Mouse (Mus musculus): ENCODE results near the gene Zkscan7. TPM values are rescaled to one million over a fixed set of nuclear protein-coding genes. Genes with fewer than 3 reads are reported as not detected.
"Not testable (repeated sequence)": the region's sequence is repeated elsewhere in the genome, so short reads cannot be mapped to it uniquely, and the experiment has no call there.

Gene Zkscan7
- polyA plus RNA-seq, 1 experiment from 2014 or later, result 3.3 TPM

- Histone ChIP-seq H3K4me1 (replicated peaks; ENCODE audit: control insufficient read depth, insufficient read depth, low read length) (no peaks in the 10 kb centered on the region), H3K27ac (ENCODE audit: low read depth) (no peak overlapping the region), H3K27me3 (replicated peaks; ENCODE audit: control insufficient read depth, insufficient read depth, low read length) (no peaks in the 10 kb centered on the region), H3K9ac (ENCODE audit: low read length) (no peak overlapping the region), H3K4me2 (ENCODE audit: low read length) (no peak overlapping the region), H3K9me3 (ENCODE audit: control insufficient read depth, low read length) (peaks cover 14% of the 10 kb centered on the region; the same call in 1 of the 2 replicates), H3K36me3 (ENCODE audit: control insufficient read depth, insufficient read depth, low read length) (peaks cover 94% of the 10 kb centered on the region), H3K4me3 (ENCODE audit: low read depth, low read length) (no peak overlapping the region)
- no peak for ATAC-seq (replicated peaks; ENCODE audit: low FRiP score, low TSS enrichment, low read depth)
- 95% methylated on average over 7 of the region's 7 CpGs for WGBS
- DNase-seq (ENCODE audit: low spot score), result no peak
These were observed 31.0 kb upstream of the Zkscan7 start for GRCm38 (mm10) chr9:122854526-122854925.

- peaks cover 18% of the 10 kb centered on the region; the same call in 1 of the 2 replicates for H3K9me3 ChIP-seq (ENCODE audit: control insufficient read depth, low read length)
- peaks cover 94% of the 10 kb centered on the region for H3K36me3 ChIP-seq (ENCODE audit: control insufficient read depth, insufficient read depth, low read length)
- not testable (repeated sequence) for H3K9ac ChIP-seq (ENCODE audit: low read length); H3K27ac ChIP-seq (ENCODE audit: low read depth); H3K4me1 ChIP-seq (replicated peaks; ENCODE audit: control insufficient read depth, insufficient read depth, low read length); H3K4me3 ChIP-seq (ENCODE audit: low read depth, low read length); H3K27me3 ChIP-seq (replicated peaks; ENCODE audit: control insufficient read depth, insufficient read depth, low read length); DNase-seq (ENCODE audit: low spot score); H3K4me2 ChIP-seq (ENCODE audit: low read length); ATAC-seq (replicated peaks; ENCODE audit: low FRiP score, low TSS enrichment, low read depth)
- 94% methylated on average over 2 of the region's 7 CpGs for WGBS
These were observed 30.3 kb upstream of the Zkscan7 start for GRCm38 (mm10) chr9:122855141-122855540.

- Histone ChIP-seq H3K27ac (ENCODE audit: low read depth) (no peak overlapping the region), H3K9me3 (ENCODE audit: control insufficient read depth, low read length) (peaks cover 22% of the 10 kb centered on the region; the same call in 1 of the 2 replicates), H3K4me1 (replicated peaks; ENCODE audit: control insufficient read depth, insufficient read depth, low read length) (no peaks in the 10 kb centered on the region), H3K9ac (ENCODE audit: low read length) (no peak overlapping the region), H3K27me3 (replicated peaks; ENCODE audit: control insufficient read depth, insufficient read depth, low read length) (no peaks in the 10 kb centered on the region), H3K36me3 (ENCODE audit: control insufficient read depth, insufficient read depth, low read length) (peaks cover 96% of the 10 kb centered on the region), H3K4me2 (ENCODE audit: low read length) (no peak overlapping the region), H3K4me3 (ENCODE audit: low read depth, low read length) (no peak overlapping the region)
- 96% methylated on average over 4 of the region's 4 CpGs for WGBS
- ATAC-seq (replicated peaks; ENCODE audit: low FRiP score, low TSS enrichment, low read depth) (no peak), DNase-seq (ENCODE audit: low spot score) (no peak)
These were observed 29.9 kb upstream of the Zkscan7 start for GRCm38 (mm10) chr9:122855617-122856016.

GRCm38 (mm10) chr9:122856716-122857115 is 28.8 kb upstream of the Zkscan7 start:
- Histone ChIP-seq H3K9me3 (ENCODE audit: control insufficient read depth, low read length) (peaks cover 26% of the 10 kb centered on the region; the same call in 1 of the 2 replicates), H3K4me1 (replicated peaks; ENCODE audit: control insufficient read depth, insufficient read depth, low read length) (no peaks in the 10 kb centered on the region), H3K36me3 (ENCODE audit: control insufficient read depth, insufficient read depth, low read length) (peaks cover 96% of the 10 kb centered on the region), H3K27me3 (replicated peaks; ENCODE audit: control insufficient read depth, insufficient read depth, low read length) (no peaks in the 10 kb centered on the region), H3K4me3 (ENCODE audit: low read depth, low read length) (no peak overlapping the region), H3K4me2 (ENCODE audit: low read length) (no peak overlapping the region), H3K27ac (ENCODE audit: low read depth) (no peak overlapping the region), H3K9ac (ENCODE audit: low read length) (no peak overlapping the region)
- DNase-seq (ENCODE audit: low spot score) (no peak), ATAC-seq (replicated peaks; ENCODE audit: low FRiP score, low TSS enrichment, low read depth) (no peak)
- 96% methylated on average over 3 of the region's 3 CpGs for WGBS

- no peaks in the 10 kb centered on the region for H3K27me3 ChIP-seq (replicated peaks; ENCODE audit: control insufficient read depth, insufficient read depth, low read length)
- peaks cover 64% of the 10 kb centered on the region for H3K36me3 ChIP-seq (ENCODE audit: control insufficient read depth, insufficient read depth, low read length)
- ATAC-seq (replicated peaks; ENCODE audit: low FRiP score, low TSS enrichment, low read depth) (no peak), DNase-seq (ENCODE audit: low spot score) (no peak)
- H3K27ac ChIP-seq (ENCODE audit: low read depth), result no peak overlapping the region
- H3K4me3 ChIP-seq (ENCODE audit: low read depth, low read length), result no peak overlapping the region
- H3K4me2 ChIP-seq (ENCODE audit: low read length), result no peak overlapping the region
- peaks cover 22% of the 10 kb centered on the region; the same call in 1 of the 2 replicates for H3K9me3 ChIP-seq (ENCODE audit: control insufficient read depth, low read length)
- H3K9ac ChIP-seq (ENCODE audit: low read length), result no peak overlapping the region
- H3K4me1 ChIP-seq (replicated peaks; ENCODE audit: control insufficient read depth, insufficient read depth, low read length), result peaks cover 13% of the 10 kb centered on the region
These were observed 24.7 kb upstream of the Zkscan7 start for GRCm38 (mm10) chr9:122860752-122861151.

- no peak for ATAC-seq (replicated peaks; ENCODE audit: low FRiP score, low TSS enrichment, low read depth)
- peak overlapping the region; percentile 79 for H3K4me2 ChIP-seq (ENCODE audit: low read length)
- peaks cover 29% of the 10 kb centered on the region; the same call in 1 of the 2 replicates for H3K9me3 ChIP-seq (ENCODE audit: control insufficient read depth, low read length)
- H3K9ac ChIP-seq (ENCODE audit: low read length), result no peak overlapping the region
- 69% methylated on average over 2 of the region's 2 CpGs for WGBS
- no peak for DNase-seq (ENCODE audit: low spot score)
- H3K4me3 ChIP-seq (ENCODE audit: low read depth, low read length), result no peak overlapping the region
- no peaks in the 10 kb centered on the region for H3K27me3 ChIP-seq (replicated peaks; ENCODE audit: control insufficient read depth, insufficient read depth, low read length)
- H3K36me3 ChIP-seq (ENCODE audit: control insufficient read depth, insufficient read depth, low read length), result peaks cover 37% of the 10 kb centered on the region
- peaks cover 13% of the 10 kb centered on the region for H3K4me1 ChIP-seq (replicated peaks; ENCODE audit: control insufficient read depth, insufficient read depth, low read length)
- H3K27ac ChIP-seq (ENCODE audit: low read depth), result no peak overlapping the region
These were observed 21.8 kb upstream of the Zkscan7 start for GRCm38 (mm10) chr9:122863731-122864130.

- WGBS, result 57% methylated on average over 3 of the region's 3 CpGs
- Histone ChIP-seq H3K4me1 (replicated peaks; ENCODE audit: control insufficient read depth, insufficient read depth, low read length) (peaks cover 13% of the 10 kb centered on the region), H3K27ac (ENCODE audit: low read depth) (no peak overlapping the region), H3K36me3 (ENCODE audit: control insufficient read depth, insufficient read depth, low read length) (peaks cover 25% of the 10 kb centered on the region), H3K4me2 (ENCODE audit: low read length) (peak overlapping the region; percentile 79), H3K4me3 (ENCODE audit: low read depth, low read length) (peak overlapping the region; percentile 88), H3K9ac (ENCODE audit: low read length) (peak overlapping the region; percentile 89), H3K27me3 (replicated peaks; ENCODE audit: control insufficient read depth, insufficient read depth, low read length) (no peaks in the 10 kb centered on the region), H3K9me3 (ENCODE audit: control insufficient read depth, low read length) (peaks cover 20% of the 10 kb centered on the region; the same call in 1 of the 2 replicates)
- ATAC-seq (replicated peaks; ENCODE audit: low FRiP score, low TSS enrichment, low read depth) (no peak), DNase-seq (ENCODE audit: low spot score) (peak; percentile 54)
These were observed 20.6 kb upstream of the Zkscan7 start for GRCm38 (mm10) chr9:122864848-122865247.

GRCm38 (mm10) chr9:122865697-122866166 is 19.8 kb upstream of the Zkscan7 start, which contains the start of gene Zfp445:
Gene Zfp445, minus strand, starts transcription at chr9:122866006.
- peak; percentile 94 for DNase-seq (ENCODE audit: low spot score)
- under 1% methylated on average over 34 of the region's 34 CpGs for WGBS
- peaks cover 17% of the 10 kb centered on the region for H3K36me3 ChIP-seq (ENCODE audit: control insufficient read depth, insufficient read depth, low read length)
- peaks cover 13% of the 10 kb centered on the region; the same call in 1 of the 2 replicates for H3K9me3 ChIP-seq (ENCODE audit: control insufficient read depth, low read length)
- peak; percentile 94 for ATAC-seq (replicated peaks; ENCODE audit: low FRiP score, low TSS enrichment, low read depth)
- peaks cover 13% of the 10 kb centered on the region for H3K4me1 ChIP-seq (replicated peaks; ENCODE audit: control insufficient read depth, insufficient read depth, low read length)
- peak within 1 kb of the TSS; percentile 79 for H3K4me2 ChIP-seq (ENCODE audit: low read length)
- H3K27me3 ChIP-seq (replicated peaks; ENCODE audit: control insufficient read depth, insufficient read depth, low read length), result no peaks in the 10 kb centered on the region
- H3K27ac ChIP-seq (ENCODE audit: low read depth), result peak within 1 kb of the TSS; percentile 77
- peak within 1 kb of the TSS; percentile 89 for H3K9ac ChIP-seq (ENCODE audit: low read length)
- peak within 1 kb of the TSS; percentile 88 for H3K4me3 ChIP-seq (ENCODE audit: low read depth, low read length)

GRCm38 (mm10) chr9:122866192-122866591 is 19.3 kb upstream of the Zkscan7 start:
- 80% methylated on average over 4 of the region's 4 CpGs for WGBS
- DNase-seq (ENCODE audit: low spot score), result no peak
- Histone ChIP-seq H3K4me1 (replicated peaks; ENCODE audit: control insufficient read depth, insufficient read depth, low read length) (peaks cover 13% of the 10 kb centered on the region), H3K4me3 (ENCODE audit: low read depth, low read length) (peak overlapping the region; percentile 88), H3K27ac (ENCODE audit: low read depth) (no peak overlapping the region), H3K27me3 (replicated peaks; ENCODE audit: control insufficient read depth, insufficient read depth, low read length) (no peaks in the 10 kb centered on the region), H3K36me3 (ENCODE audit: control insufficient read depth, insufficient read depth, low read length) (peaks cover 12% of the 10 kb centered on the region), H3K9ac (ENCODE audit: low read length) (peak overlapping the region; percentile 89), H3K4me2 (ENCODE audit: low read length) (peak overlapping the region; percentile 79), H3K9me3 (ENCODE audit: control insufficient read depth, low read length) (peaks cover 10% of the 10 kb centered on the region; the same call in 1 of the 2 replicates)
- peak; percentile 29; the same call in 1 of the 2 replicates for ATAC-seq (replicated peaks; ENCODE audit: low FRiP score, low TSS enrichment, low read depth)

Data from intestine, embryonic 14.5 days (tissue).